Mouse (Mus musculus): ENCODE measurements around the gene 1700011M02Rik. TPM values are rescaled to one million over a fixed set of nuclear protein-coding genes. Genes with fewer than 3 reads are reported as not detected.
"Not testable (repeated sequence)": the region's sequence is repeated elsewhere in the genome, so short reads cannot be mapped to it uniquely, and the experiment has no call there.

Gene 1700011M02Rik
- not detected in 2 replicates for polyA plus RNA-seq (2015; fragmentation: Nextera tagmentation; extraction: Ambion mirVana)

DNA sequence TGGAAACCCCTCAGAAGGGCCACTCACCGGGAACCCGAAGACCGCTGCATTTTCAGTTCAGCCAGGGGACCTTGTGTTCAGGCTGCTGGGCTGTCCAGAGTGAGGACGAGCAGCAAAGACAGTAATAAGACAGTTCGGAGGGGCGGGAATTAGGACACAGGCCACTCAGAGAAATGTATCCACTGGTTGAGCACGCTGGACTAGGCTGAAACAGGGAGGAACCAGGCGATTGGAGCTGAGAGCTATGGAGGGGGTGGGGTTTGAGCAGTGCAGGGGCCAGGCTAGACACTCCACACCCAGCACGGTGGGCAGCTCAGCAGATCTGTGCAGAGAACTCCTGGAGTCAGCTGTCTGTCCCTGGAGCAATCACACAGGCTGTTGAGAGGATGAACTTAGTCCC, at the start of gene 1700011M02Rik, which contains the start of gene Dmrtc1a:
Gene 1700011M02Rik, plus strand, starts transcription at position 319 of the 400 bp plus-strand sequence.
Gene Dmrtc1a, minus strand, starts transcription at position 101 of the 400 bp plus-strand sequence.
- not testable (repeated sequence) for H3K4me1 ChIP-seq (replicated peaks; ENCODE audit: control insufficient read depth, insufficient read depth, low read length); H3K27me3 ChIP-seq (replicated peaks; ENCODE audit: control insufficient read depth, insufficient read depth, low read length); ATAC-seq; H3K36me3 ChIP-seq (ENCODE audit: control insufficient read depth, insufficient read depth); H3K4me3 ChIP-seq (replicated peaks; ENCODE audit: low read length); H3K27ac ChIP-seq (ENCODE audit: low read length); H3K4me2 ChIP-seq (ENCODE audit: low read length); H3K9ac ChIP-seq (replicated peaks; ENCODE audit: low read depth, low read length); H3K9me3 ChIP-seq (ENCODE audit: control insufficient read depth, low read length)
- 77% methylated on average over 5 of the region's 9 CpGs for WGBS

DNA sequence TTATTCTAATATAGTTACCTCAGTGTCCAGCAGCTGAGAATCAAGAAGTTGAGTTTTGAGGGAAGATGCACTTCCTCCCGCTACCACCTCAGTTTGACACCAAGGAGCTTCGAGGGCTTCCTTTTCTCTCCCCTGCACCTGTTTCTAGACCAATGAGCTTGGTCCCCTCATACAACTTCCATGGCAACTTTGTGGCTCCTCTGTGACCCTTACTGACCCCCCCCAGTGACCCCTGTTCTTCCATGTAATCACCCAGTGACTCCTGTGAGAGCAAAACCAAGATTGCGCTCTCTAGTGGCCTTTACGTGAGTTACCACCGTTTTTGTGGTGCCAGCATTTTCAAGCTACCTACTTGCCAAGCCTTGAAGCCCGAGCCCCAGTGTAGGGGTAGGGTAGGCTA, 40.8 kb upstream of the 1700011M02Rik start, which contains the start of gene 1700031F05Rik:
Gene 1700031F05Rik, minus strand, starts transcription at position 101 of the 400 bp plus-strand sequence.
- H3K27me3 ChIP-seq (replicated peaks; ENCODE audit: control insufficient read depth, insufficient read depth, low read length): no peaks in the 10 kb centered on the region
- no peak for ATAC-seq
- no peak within 1 kb of the TSS for H3K4me3 ChIP-seq (replicated peaks; ENCODE audit: low read length)
- H3K27ac ChIP-seq (ENCODE audit: low read length): no peak within 1 kb of the TSS
- H3K9ac ChIP-seq (replicated peaks; ENCODE audit: low read depth, low read length): no peak within 1 kb of the TSS
- H3K36me3 ChIP-seq (ENCODE audit: control insufficient read depth, insufficient read depth): no peaks in the 10 kb centered on the region
- WGBS: 84% methylated on average over 5 of the region's 6 CpGs
- H3K4me2 ChIP-seq (ENCODE audit: low read length): no peak within 1 kb of the TSS
- H3K4me1 ChIP-seq (replicated peaks; ENCODE audit: control insufficient read depth, insufficient read depth, low read length): no peaks in the 10 kb centered on the region
- no peaks in the 10 kb centered on the region for H3K9me3 ChIP-seq (ENCODE audit: control insufficient read depth, low read length)

DNA sequence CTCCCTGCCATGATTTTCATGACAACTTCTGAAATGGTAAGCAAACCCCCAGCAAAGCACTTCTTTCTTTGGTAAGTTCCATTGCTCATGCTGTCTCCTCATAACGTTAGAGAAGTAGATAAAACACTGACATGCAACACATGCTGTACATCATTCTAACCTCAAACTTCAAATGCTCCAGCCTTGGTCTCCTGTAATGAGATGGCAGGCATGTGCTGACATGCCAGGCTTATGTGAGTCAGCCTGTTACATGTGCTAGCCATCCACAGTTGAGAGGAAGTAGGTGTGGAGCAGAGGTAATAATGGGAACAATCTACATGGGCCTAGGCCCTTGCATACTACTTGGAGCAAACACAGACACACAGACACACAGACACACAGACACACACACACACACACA, 6.1 kb downstream of the 1700011M02Rik start:
- H3K9me3 ChIP-seq (ENCODE audit: control insufficient read depth, low read length); ATAC-seq; H3K9ac ChIP-seq (replicated peaks; ENCODE audit: low read depth, low read length); H3K4me1 ChIP-seq (replicated peaks; ENCODE audit: control insufficient read depth, insufficient read depth, low read length); H3K4me3 ChIP-seq (replicated peaks; ENCODE audit: low read length); H3K27ac ChIP-seq (ENCODE audit: low read length); H3K36me3 ChIP-seq (ENCODE audit: control insufficient read depth, insufficient read depth); H3K27me3 ChIP-seq (replicated peaks; ENCODE audit: control insufficient read depth, insufficient read depth, low read length); H3K4me2 ChIP-seq (ENCODE audit: low read length): not testable (repeated sequence)
- WGBS: 59% methylated on average over 1 of the region's 1 CpGs

DNA sequence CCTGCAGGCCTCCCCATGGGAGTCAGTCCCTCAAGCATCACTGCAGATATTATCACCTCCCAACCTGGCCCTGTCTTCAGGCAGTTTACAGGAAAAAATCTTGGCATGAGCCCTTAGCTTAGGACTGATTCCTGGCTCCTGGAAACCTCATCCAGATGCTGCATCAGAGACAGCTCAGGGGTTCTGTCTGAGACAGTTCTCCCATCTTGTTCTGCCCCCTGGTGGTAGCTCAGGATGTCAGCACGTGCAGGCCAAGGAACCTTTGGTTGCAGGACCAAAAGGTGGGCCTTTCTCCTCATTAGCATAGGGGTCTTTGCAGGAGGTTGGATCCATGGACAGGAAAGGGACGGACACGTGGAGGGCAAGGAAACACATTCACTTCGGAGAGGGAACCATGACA, 18.0 kb downstream of the 1700011M02Rik start:
- 22% methylated on average over 4 of the region's 4 CpGs for WGBS
- not testable (repeated sequence) for H3K4me3 ChIP-seq (replicated peaks; ENCODE audit: low read length); H3K4me2 ChIP-seq (ENCODE audit: low read length); H3K4me1 ChIP-seq (replicated peaks; ENCODE audit: control insufficient read depth, insufficient read depth, low read length); H3K9me3 ChIP-seq (ENCODE audit: control insufficient read depth, low read length); H3K9ac ChIP-seq (replicated peaks; ENCODE audit: low read depth, low read length); H3K27me3 ChIP-seq (replicated peaks; ENCODE audit: control insufficient read depth, insufficient read depth, low read length); H3K27ac ChIP-seq (ENCODE audit: low read length); H3K36me3 ChIP-seq (ENCODE audit: control insufficient read depth, insufficient read depth)
- ATAC-seq: peak; percentile 61

DNA sequence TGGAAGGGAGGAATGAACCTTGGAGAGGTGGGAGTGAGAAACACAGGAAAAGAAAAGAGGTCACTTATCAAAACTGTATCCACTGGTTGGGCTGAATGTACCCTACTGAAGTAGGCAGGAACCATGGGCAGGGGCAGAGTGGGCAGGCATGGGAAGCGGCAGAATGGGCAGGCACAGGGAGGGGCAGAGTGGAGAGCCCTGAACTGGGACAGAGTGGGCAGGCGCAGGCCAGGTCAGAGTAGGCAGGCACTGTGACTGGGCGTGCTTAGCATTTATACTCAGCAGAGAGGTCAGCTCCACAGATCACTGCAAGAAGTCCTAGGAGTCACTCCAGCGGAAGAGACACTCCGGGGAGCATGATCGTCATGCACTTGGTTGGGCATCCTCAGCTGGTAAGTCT, 19.4 kb downstream of the 1700011M02Rik start, which contains the start of gene 1700018G05Rik:
Gene 1700018G05Rik, plus strand, starts transcription at position 301 of the 400 bp plus-strand sequence.
- H3K27ac ChIP-seq (ENCODE audit: low read length); H3K36me3 ChIP-seq (ENCODE audit: control insufficient read depth, insufficient read depth); H3K27me3 ChIP-seq (replicated peaks; ENCODE audit: control insufficient read depth, insufficient read depth, low read length); ATAC-seq; H3K9ac ChIP-seq (replicated peaks; ENCODE audit: low read depth, low read length); H3K4me2 ChIP-seq (ENCODE audit: low read length); H3K4me3 ChIP-seq (replicated peaks; ENCODE audit: low read length); H3K4me1 ChIP-seq (replicated peaks; ENCODE audit: control insufficient read depth, insufficient read depth, low read length); H3K9me3 ChIP-seq (ENCODE audit: control insufficient read depth, low read length): not testable (repeated sequence)
- 98% methylated on average over 6 of the region's 6 CpGs for whole genome bisulfite sequencing

DNA sequence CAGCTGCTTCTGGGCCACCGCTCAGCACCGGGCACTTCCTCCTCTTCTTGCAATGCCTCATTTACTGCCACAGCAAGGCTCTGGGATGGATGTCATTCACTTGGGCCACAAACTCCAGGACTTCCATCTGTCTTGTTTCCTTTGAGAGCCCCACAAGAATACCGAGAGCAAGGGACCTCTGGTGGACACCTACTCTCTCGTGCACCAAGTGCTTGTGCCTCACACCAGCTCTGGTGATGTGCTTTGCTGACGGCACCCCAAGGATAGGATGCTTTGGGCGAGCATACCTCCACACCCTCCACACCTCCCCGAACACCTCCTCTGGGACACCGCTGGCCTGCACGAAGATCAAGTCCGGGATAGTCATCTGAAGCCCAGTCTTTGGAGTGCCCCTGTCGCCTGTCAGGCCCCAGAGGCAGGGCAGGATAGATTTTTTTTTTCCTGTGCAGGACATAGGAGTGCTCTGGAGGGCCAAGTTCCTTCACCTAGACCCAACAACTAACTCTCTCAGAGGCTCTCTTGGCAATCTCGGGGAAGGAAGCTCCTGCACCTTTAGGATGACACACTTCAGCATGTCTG, 24.4 kb downstream of the 1700011M02Rik start:
- Histone ChIP-seq H3K4me2 (ENCODE audit: low read length) (peak overlapping the region; percentile 52), H3K4me1 (replicated peaks; ENCODE audit: control insufficient read depth, insufficient read depth, low read length) (no peaks in the 10 kb centered on the region), H3K4me3 (replicated peaks; ENCODE audit: low read length) (peak overlapping the region; percentile 61), H3K36me3 (ENCODE audit: control insufficient read depth, insufficient read depth) (no peaks in the 10 kb centered on the region), H3K27ac (ENCODE audit: low read length) (no peak overlapping the region), H3K27me3 (replicated peaks; ENCODE audit: control insufficient read depth, insufficient read depth, low read length) (no peaks in the 10 kb centered on the region), H3K9ac (replicated peaks; ENCODE audit: low read depth, low read length) (peak overlapping the region; percentile 76), H3K9me3 (ENCODE audit: control insufficient read depth, low read length) (no peaks in the 10 kb centered on the region)
- ATAC-seq: peak; percentile 11; the same call in 1 of the 2 replicates
- WGBS: 49% methylated on average over 12 of the region's 12 CpGs

DNA sequence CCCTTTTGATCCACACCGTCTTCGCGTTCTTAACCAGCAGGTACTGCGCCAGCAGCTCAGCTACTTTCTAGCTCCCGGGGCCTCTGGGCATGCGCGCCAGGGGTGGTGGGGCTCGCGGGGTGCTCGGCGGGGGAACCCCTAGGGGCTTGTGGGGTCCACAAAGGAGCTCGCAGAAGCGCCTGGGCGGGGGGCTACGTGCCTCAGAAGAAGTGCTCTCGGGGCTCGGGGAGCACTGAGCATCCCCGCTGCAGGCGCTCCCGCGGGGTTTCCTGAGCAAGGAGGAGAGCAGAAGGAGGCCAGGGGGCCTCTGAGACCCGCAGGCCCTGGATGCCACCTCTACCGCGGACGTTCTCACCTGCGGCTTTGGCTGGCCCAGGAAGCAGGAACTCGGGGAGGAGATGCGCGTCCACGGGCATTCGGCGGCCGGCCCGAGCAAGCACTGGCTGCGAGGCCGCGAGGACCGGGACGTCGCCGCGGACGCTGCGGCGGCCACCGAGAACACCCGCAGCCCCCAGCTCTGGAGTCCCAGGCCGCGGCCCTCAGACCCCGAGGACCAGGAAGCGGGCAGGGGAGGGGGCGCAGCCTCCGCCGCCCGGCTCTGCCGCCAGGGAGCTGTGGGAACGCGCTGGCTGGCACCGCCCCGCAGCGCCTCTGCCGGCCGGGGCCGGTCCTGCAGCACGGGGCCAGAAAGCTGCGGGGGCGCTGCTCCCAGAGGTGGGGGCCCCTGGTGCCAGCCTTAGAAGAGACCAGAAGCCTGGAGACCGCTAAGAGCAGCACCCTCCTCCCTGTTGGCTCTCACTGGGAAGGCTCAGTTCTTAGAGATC, 25.1 kb downstream of the 1700011M02Rik start:
- ATAC-seq: peak; percentile 90
- Histone ChIP-seq H3K4me2 (ENCODE audit: low read length) (peak overlapping the region; percentile 52), H3K9me3 (ENCODE audit: control insufficient read depth, low read length) (no peaks in the 10 kb centered on the region)

DNA sequence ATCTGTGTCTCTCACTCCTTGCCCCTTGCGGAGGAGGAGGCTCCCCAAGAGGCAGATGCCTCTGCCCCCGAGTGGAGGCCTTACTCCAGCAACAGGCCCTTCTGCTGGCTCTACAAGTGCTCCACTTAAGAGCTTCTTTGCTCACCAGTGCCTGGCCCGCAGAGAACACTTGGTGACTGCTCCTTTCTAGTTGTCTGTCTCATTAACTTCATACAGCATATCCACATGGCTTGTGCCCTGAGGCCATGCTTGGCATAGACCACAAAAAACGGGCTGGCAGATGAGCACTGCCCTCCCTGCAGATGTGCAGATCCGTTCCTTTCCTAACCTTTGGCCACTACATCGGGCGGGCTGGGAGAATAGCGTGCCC, 25.7 kb downstream of the 1700011M02Rik start:
- no peaks in the 10 kb centered on the region for H3K36me3 ChIP-seq (ENCODE audit: control insufficient read depth, insufficient read depth)
- ATAC-seq: peak; percentile 7; the same call in 1 of the 2 replicates
- no peak overlapping the region for H3K27ac ChIP-seq (ENCODE audit: low read length)
- H3K27me3 ChIP-seq (replicated peaks; ENCODE audit: control insufficient read depth, insufficient read depth, low read length): no peaks in the 10 kb centered on the region
- H3K4me3 ChIP-seq (replicated peaks; ENCODE audit: low read length): peak overlapping the region; percentile 61
- H3K4me1 ChIP-seq (replicated peaks; ENCODE audit: control insufficient read depth, insufficient read depth, low read length): no peaks in the 10 kb centered on the region
- peak overlapping the region; percentile 52 for H3K4me2 ChIP-seq (ENCODE audit: low read length)
- H3K9ac ChIP-seq (replicated peaks; ENCODE audit: low read depth, low read length): no peak overlapping the region
- no peaks in the 10 kb centered on the region for H3K9me3 ChIP-seq (ENCODE audit: control insufficient read depth, low read length)
- 52% methylated on average over 8 of the region's 8 CpGs for WGBS

More for the DNA sequence above, 25.1 kb downstream of the 1700011M02Rik start:
- no peak overlapping the region for H3K27ac ChIP-seq (ENCODE audit: low read length)
- no peaks in the 10 kb centered on the region for H3K36me3 ChIP-seq (ENCODE audit: control insufficient read depth, insufficient read depth)
- H3K27me3 ChIP-seq (replicated peaks; ENCODE audit: control insufficient read depth, insufficient read depth, low read length): no peaks in the 10 kb centered on the region
- peak overlapping the region; percentile 61 for H3K4me3 ChIP-seq (replicated peaks; ENCODE audit: low read length)
- H3K9ac ChIP-seq (replicated peaks; ENCODE audit: low read depth, low read length): peak overlapping the region; percentile 76
- 14% methylated on average over 49 of the region's 68 CpGs for WGBS
- no peaks in the 10 kb centered on the region for H3K4me1 ChIP-seq (replicated peaks; ENCODE audit: control insufficient read depth, insufficient read depth, low read length)

DNA sequence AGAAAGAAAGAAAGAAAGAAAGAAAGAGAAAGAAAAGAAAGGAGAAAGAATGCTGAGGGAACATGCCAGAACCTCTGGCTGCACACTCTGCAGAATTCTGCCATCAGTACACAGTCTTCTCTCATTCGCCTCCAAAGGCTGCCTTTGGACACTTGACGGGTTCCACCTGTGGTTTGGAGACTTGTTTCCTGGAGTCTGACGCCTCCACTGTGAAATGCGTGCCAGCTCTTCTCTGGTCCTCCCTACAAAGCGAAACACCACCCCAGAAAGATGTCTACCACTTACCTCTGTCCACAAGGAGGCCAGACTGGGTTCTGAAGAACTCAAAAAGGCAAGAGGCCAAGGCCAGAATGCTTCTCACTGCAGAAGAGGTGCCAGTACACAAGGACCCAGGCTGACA, 28.0 kb downstream of the 1700011M02Rik start:
- no peaks in the 10 kb centered on the region for H3K4me1 ChIP-seq (replicated peaks; ENCODE audit: control insufficient read depth, insufficient read depth, low read length)
- no peak overlapping the region for H3K4me2 ChIP-seq (ENCODE audit: low read length)
- H3K9me3 ChIP-seq (ENCODE audit: control insufficient read depth, low read length): no peaks in the 10 kb centered on the region
- H3K4me3 ChIP-seq (replicated peaks; ENCODE audit: low read length): no peak overlapping the region
- no peak for ATAC-seq
- H3K36me3 ChIP-seq (ENCODE audit: control insufficient read depth, insufficient read depth): no peaks in the 10 kb centered on the region
- no peak overlapping the region for H3K9ac ChIP-seq (replicated peaks; ENCODE audit: low read depth, low read length)
- H3K27ac ChIP-seq (ENCODE audit: low read length): no peak overlapping the region
- 85% methylated on average over 5 of the region's 5 CpGs for WGBS
- no peaks in the 10 kb centered on the region for H3K27me3 ChIP-seq (replicated peaks; ENCODE audit: control insufficient read depth, insufficient read depth, low read length)
